Mouse (Mus musculus) small intestine, adult 10 weeks (tissue): ENCODE measurements around the gene Mob2. TPM values are rescaled to one million over a fixed set of nuclear protein-coding genes. Genes with fewer than 3 reads are reported as not detected.

ENCODE experiments used
- polyA plus RNA-seq: library from polyadenylated mRNA; stranded (reverse); fragments of 350-450 nt; fragmentation: Illumina TruSeq; extraction: RNeasy Lipid Tissue Mini Kit (QIAGEN cat#74804); gene quantifications from one replicate; pipeline ENCODE4 v1.2.3, GENCODE M21; 2014; ENCODE audit warnings: low replicate concordance

The Mob2 gene
- polyA plus RNA-seq: 6.8 TPM

GRCm38 (mm10) chr7:142060931-142061565, at the start of gene Mob2:
Gene Mob2 (minus strand): TSS chr7:142061065.

GRCm38 (mm10) chr7:142095183-142095931, 34.5 kb upstream of the Mob2 start, which contains the start of gene Dusp8:
Gene Dusp8 (minus strand): TSS chr7:142095843.

Other genes with a start within 250 kb of the Mob2 start
- gene Muc5b, start 222.0 kb downstream of the Mob2 start, polyA plus RNA-seq: not detected
- gene Tollip, start 142.6 kb downstream of the Mob2 start, polyA plus RNA-seq: 41.7 TPM
- gene Brsk2, start 111.3 kb downstream of the Mob2 start, polyA plus RNA-seq: 0.19 TPM
- gene Dusp8, start 34.8 kb upstream of the Mob2 start, polyA plus RNA-seq: 0.26 TPM
- not detected for gene Gm45618, start 59.7 kb upstream of the Mob2 start, polyA plus RNA-seq
- not detected for gene Gm39115, start 75.0 kb upstream of the Mob2 start, polyA plus RNA-seq
- gene Gm45337, start 83.5 kb upstream of the Mob2 start, polyA plus RNA-seq: not detected
- gene Gm29735, start 96.0 kb upstream of the Mob2 start, polyA plus RNA-seq: not detected
- not detected for gene Gm4553, start 104.7 kb upstream of the Mob2 start, polyA plus RNA-seq
- gene Krtap5-2, start 114.9 kb upstream of the Mob2 start, polyA plus RNA-seq: not detected
- gene Gm10153, start 129.3 kb upstream of the Mob2 start, polyA plus RNA-seq: not detected
- not detected for gene Krtap5-3, start 140.3 kb upstream of the Mob2 start, polyA plus RNA-seq
- gene Gm7579, start 150.8 kb upstream of the Mob2 start, polyA plus RNA-seq: not detected
- not detected for gene Krtap5-5, start 168.9 kb upstream of the Mob2 start, polyA plus RNA-seq
- gene Gm40460, start 180.0 kb upstream of the Mob2 start, polyA plus RNA-seq: not detected
- gene Gm2431, start 197.3 kb upstream of the Mob2 start, polyA plus RNA-seq: not detected
- gene Gm4559, start 213.3 kb upstream of the Mob2 start, polyA plus RNA-seq: not detected
- gene Krtap5-1, start 236.1 kb upstream of the Mob2 start, polyA plus RNA-seq: not detected
- gene Krtap5-4, start 242.5 kb upstream of the Mob2 start, polyA plus RNA-seq: not detected